Mouse (Mus musculus) C2C12 (cell line): ENCODE data around the gene Ccdc81. TPM values are rescaled to one million over a fixed set of nuclear protein-coding genes. Genes with fewer than 3 reads are reported as not detected.

Experiments
- H3K27me3 ChIP-seq: one replicate; pipeline ENCODE4 v1.6.1; 2011; ENCODE audit not compliant: control insufficient read depth, insufficient read depth, insufficient read length
- H3K36me3 ChIP-seq: one replicate; pipeline ENCODE4 v1.6.1; 2011; ENCODE audit not compliant: control insufficient read depth, insufficient read depth
- H3K4me3 ChIP-seq: one replicate; pipeline ENCODE4 v1.5.1; 2011; ENCODE audit warnings: mild to moderate bottlenecking, control low read depth; ENCODE audit not compliant: poor library complexity, insufficient read depth, severe bottlenecking
- H3K79me2 ChIP-seq: one replicate; pipeline ENCODE4 v1.6.1; 2011; ENCODE audit not compliant: control insufficient read depth, insufficient read depth
- H3K79me3 ChIP-seq: one replicate; pipeline ENCODE4 v1.6.1; 2011; ENCODE audit warnings: low read depth, control low read depth
- H3ac ChIP-seq: one replicate; pipeline ENCODE3; 2011; ENCODE audit warnings: low read depth; ENCODE audit not compliant: control insufficient read depth, insufficient read length
- CEBPB ChIP-seq: IDR thresholded peaks from one replicate; pipeline ENCODE4 v1.6.1; 2011; ENCODE audit warnings: low read depth, mild to moderate bottlenecking, control low read depth, moderate library complexity
- CTCF ChIP-seq: IDR thresholded peaks from one replicate; pipeline ENCODE4 v1.5.1; 2011; ENCODE audit not compliant: control insufficient read depth, insufficient read depth, insufficient read length
- FOSL1 ChIP-seq: IDR thresholded peaks from one replicate; pipeline ENCODE4 v1.8.0; 2011; ENCODE audit warnings: mild to moderate bottlenecking, low read length; ENCODE audit not compliant: poor library complexity, insufficient read depth, severe bottlenecking
- MAX ChIP-seq: IDR thresholded peaks from one replicate; pipeline ENCODE4 v1.6.1; 2011; ENCODE audit warnings: mild to moderate bottlenecking, control low read depth
- MYOD1 ChIP-seq: IDR thresholded peaks from one replicate; pipeline ENCODE4 v1.6.1; 2011; ENCODE audit warnings: low read depth; ENCODE audit not compliant: control insufficient read depth, insufficient read length
- MYOG ChIP-seq: IDR thresholded peaks from one replicate; pipeline ENCODE4 v1.6.1; 2011; ENCODE audit not compliant: control insufficient read depth, insufficient read length; ENCODE audit errors: extremely low read depth
- USF1 ChIP-seq: IDR thresholded peaks from one replicate; pipeline ENCODE4 v1.6.1; 2011; ENCODE audit warnings: low read depth, mild to moderate bottlenecking, control low read depth, moderate library complexity
- polyA plus RNA-seq: library from polyadenylated mRNA; unstranded; fragments of >200 nt; fragmentation: generic; extraction: Trizol; gene quantifications from one replicate; pipeline ENCODE4 v1.2.1, GENCODE M21; 2012; ENCODE audit warnings: missing spikeins

Ccdc81 gene
- polyA plus RNA-seq, 1 experiment = 0.11 TPM

GRCm38 (mm10) chr7:89923441-89924180 lies 20.2 kb upstream of the Ccdc81 start:
- Histone ChIP-seq H3K36me3 (peaks cover 4% of the 10 kb centered on the region), H3K79me2 (no peaks in the 10 kb centered on the region)
- no peak for TF ChIP-seq CEBPB
- no peak for TF ChIP-seq MYOD1

GRCm38 (mm10) chr7:89917776-89918175 lies 14.3 kb upstream of the Ccdc81 start:
- Histone ChIP-seq H3K79me2 (no peaks in the 10 kb centered on the region), H3K79me3 (no peaks in the 10 kb centered on the region), H3ac (no peak overlapping the region), H3K36me3 (peaks cover 11% of the 10 kb centered on the region), H3K4me3 (no peak overlapping the region), H3K27me3 (no peaks in the 10 kb centered on the region)
- TF ChIP-seq FOSL1 (no peak), USF1 (no peak), CEBPB (no peak), CTCF (no peak), MYOD1 (no peak), MYOG (no peak), MAX (no peak)

More at GRCm38 (mm10) chr7:89923441-89924180, 20.2 kb upstream of the Ccdc81 start:
- Histone ChIP-seq H3ac (no peak overlapping the region), H3K4me3 (no peak overlapping the region), H3K79me3 (no peaks in the 10 kb centered on the region), H3K27me3 (no peaks in the 10 kb centered on the region)

GRCm38 (mm10) chr7:89916711-89917110 lies 13.3 kb upstream of the Ccdc81 start:
- TF ChIP-seq CEBPB = no peak
- no peak for TF ChIP-seq CTCF
- no peak for TF ChIP-seq USF1
- no peak for TF ChIP-seq FOSL1
- TF ChIP-seq MAX = no peak
- no peak for TF ChIP-seq MYOG
- TF ChIP-seq MYOD1 = no peak
- Histone ChIP-seq H3ac (no peak overlapping the region), H3K27me3 (no peaks in the 10 kb centered on the region), H3K79me3 (no peaks in the 10 kb centered on the region), H3K4me3 (no peak overlapping the region), H3K36me3 (peaks cover 11% of the 10 kb centered on the region), H3K79me2 (no peaks in the 10 kb centered on the region)

GRCm38 (mm10) chr7:89913432-89914158 lies 10.2 kb upstream of the Ccdc81 start:
- no peak overlapping the region for H3ac ChIP-seq
- H3K79me3 ChIP-seq = no peaks in the 10 kb centered on the region
- no peak for TF ChIP-seq MYOD1
- H3K79me2 ChIP-seq = no peaks in the 10 kb centered on the region
- H3K4me3 ChIP-seq = no peak overlapping the region
- H3K27me3 ChIP-seq = no peaks in the 10 kb centered on the region
- H3K36me3 ChIP-seq = peaks cover 8% of the 10 kb centered on the region

- H3K4me3 ChIP-seq = no peak overlapping the region
- TF ChIP-seq USF1 (no peak), CTCF (no peak)
- no peak overlapping the region for H3ac ChIP-seq
- H3K27me3 ChIP-seq = no peaks in the 10 kb centered on the region
- H3K36me3 ChIP-seq = peaks cover 8% of the 10 kb centered on the region
- H3K79me3 ChIP-seq = no peaks in the 10 kb centered on the region
- H3K79me2 ChIP-seq = no peaks in the 10 kb centered on the region
Observed at GRCm38 (mm10) chr7:89912356-89912755, 8.9 kb upstream of the Ccdc81 start.

- H3K79me3 ChIP-seq = no peaks in the 10 kb centered on the region
- TF ChIP-seq USF1 (no peak), MYOD1 (no peak), CTCF (no peak), FOSL1 (no peak), CEBPB (no peak), MYOG (no peak), MAX (no peak)
- H3K4me3 ChIP-seq = no peak overlapping the region
- no peaks in the 10 kb centered on the region for H3K27me3 ChIP-seq
- H3K79me2 ChIP-seq = no peaks in the 10 kb centered on the region
- H3ac ChIP-seq = no peak overlapping the region
- H3K36me3 ChIP-seq = no peaks in the 10 kb centered on the region
Observed at GRCm38 (mm10) chr7:89909711-89910110, 6.3 kb upstream of the Ccdc81 start.
